Mouse (Mus musculus) lung, postnatal 4 days (tissue): ENCODE data around the gene Igsf9.
A peak's percentile ranks its signal among the peaks of the same experiment; 100 is the strongest.

ENCODE experiments used
- DNase-seq, 2 experiments: peaks; one replicate each; pipeline ENCODE4 v3.0.0; 2021

The Igsf9 gene

GRCm38 (mm10) chr1:172481540-172482280, at the start of gene Igsf9:
Gene Igsf9 (plus strand): TSS chr1:172481788.
- peak; percentile 92 to 95 for DNase-seq

GRCm38 (mm10) chr1:172431836-172432586, 49.6 kb upstream of the Igsf9 start:
- peak; percentile 51 to 71 for DNase-seq

DNA sequence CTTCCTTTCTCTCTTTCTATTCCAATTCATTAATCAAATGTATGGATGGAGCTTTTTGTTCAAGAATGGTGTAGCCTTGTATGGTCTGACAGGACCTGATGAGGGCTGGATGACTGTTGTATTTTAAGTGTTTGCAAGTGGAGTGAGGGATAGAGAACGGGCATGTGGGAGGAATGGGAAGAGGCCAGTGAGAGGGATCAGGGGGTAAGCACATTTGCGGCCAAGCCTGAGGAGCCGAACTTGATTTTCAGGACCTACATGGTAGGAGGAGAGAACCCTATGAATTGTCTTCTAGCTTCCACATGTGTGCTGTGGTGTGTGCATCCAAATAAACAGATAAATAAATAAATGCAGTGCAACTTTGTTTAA, 49.0 kb upstream of the Igsf9 start:
- no peak for DNase-seq

DNA sequence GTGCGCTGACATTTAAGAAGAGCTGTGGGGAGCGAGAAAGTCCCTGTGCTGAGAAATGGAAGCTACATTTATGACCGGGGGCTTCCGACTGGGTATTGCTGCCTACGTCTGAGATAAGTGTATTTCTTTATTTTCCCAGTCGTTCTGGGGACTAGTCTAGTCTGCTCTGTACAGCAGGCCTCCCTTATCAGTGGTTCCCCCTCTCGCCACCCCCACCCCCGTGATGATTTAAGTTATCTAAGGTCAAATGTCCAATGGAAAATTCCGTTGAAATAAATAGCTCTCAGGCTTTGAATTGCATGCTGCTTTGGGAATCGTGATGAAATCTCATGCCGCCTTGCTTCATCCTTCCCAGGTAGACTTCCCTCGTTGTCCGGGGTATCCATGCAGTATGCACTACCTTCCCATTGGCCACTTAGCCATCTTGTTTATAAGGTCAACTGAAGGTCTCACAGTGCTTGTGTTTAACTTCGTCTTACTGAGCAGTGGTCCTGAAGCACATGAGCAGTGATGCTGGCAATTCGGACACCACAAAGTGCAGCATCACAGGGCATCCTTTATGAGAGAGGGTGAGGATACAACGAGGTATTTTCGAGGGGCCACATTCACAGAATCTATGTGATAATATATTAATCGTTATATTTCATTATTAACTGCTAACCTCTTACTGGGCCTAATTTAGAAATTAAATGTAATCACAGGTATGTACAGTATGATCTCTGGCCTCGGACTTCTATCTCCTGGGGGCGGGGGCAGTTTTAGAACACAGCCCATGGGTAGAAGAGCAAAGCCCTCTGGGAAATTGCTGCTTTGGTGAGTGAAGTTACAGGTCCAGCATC, 48.4 kb upstream of the Igsf9 start:
- DNase-seq: no peak

GRCm38 (mm10) chr1:172433851-172434165, 47.8 kb upstream of the Igsf9 start:
- no peak for DNase-seq

- no peak for DNase-seq
Measured at GRCm38 (mm10) chr1:172436785-172437184, 44.8 kb upstream of the Igsf9 start.

- no peak for DNase-seq
Measured at GRCm38 (mm10) chr1:172438621-172439020, 43.0 kb upstream of the Igsf9 start.

GRCm38 (mm10) chr1:172440521-172440920, 41.1 kb upstream of the Igsf9 start:
- DNase-seq: no peak

- no peak for DNase-seq
Measured at GRCm38 (mm10) chr1:172441935-172442445, 39.6 kb upstream of the Igsf9 start.

- no peak for DNase-seq
Measured at GRCm38 (mm10) chr1:172450226-172450625, 31.4 kb upstream of the Igsf9 start.

- no peak for DNase-seq
Measured at GRCm38 (mm10) chr1:172450848-172451470, 30.6 kb upstream of the Igsf9 start.

DNA sequence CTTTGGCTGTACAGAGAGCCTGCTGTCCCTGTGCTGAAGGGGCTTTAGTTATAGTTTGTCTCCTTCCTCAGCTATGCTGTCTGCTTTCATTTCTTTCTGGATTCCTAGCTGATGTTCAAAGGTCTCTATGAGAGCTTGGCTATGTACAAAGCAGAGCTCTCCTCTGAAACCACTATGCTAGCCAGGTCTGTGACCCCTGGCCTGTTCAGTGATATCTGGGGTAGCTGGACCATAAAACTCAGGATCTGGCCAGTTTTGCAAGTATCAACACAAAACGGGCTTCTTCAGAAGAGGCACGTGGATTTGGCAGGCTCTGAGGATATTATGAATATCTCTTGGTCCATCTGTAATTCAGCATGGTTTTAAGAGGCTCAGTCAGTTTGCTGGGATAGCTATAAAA, 28.7 kb upstream of the Igsf9 start:
- DNase-seq: no peak

- DNase-seq: no peak
Measured at GRCm38 (mm10) chr1:172453810-172454209, 27.8 kb upstream of the Igsf9 start.

GRCm38 (mm10) chr1:172455416-172455815, 26.2 kb upstream of the Igsf9 start:
- peak in 1 of 2 experiments; percentile 13 for DNase-seq

GRCm38 (mm10) chr1:172456001-172456677, 25.4 kb upstream of the Igsf9 start:
- peak in 1 of 2 experiments; percentile 41 for DNase-seq

DNA sequence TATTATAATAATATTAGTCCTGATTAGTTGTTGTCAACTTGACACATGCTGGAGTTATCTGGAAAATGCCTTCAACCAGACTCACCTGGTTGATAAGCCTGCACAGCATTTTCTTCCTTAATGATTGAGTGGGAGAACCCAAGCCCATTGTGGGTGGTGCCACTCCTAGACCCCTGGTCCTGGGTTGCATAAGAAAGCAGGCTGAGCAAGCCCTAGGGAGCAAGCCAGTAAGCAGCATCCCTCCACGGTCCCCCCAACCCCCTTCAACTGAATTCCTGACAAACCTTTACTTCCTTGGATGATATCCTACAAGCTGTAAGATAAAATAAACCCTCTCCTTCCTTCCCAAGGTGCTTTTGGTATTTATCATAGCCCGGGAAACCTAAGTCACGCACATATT, 24.4 kb upstream of the Igsf9 start:
- no peak for DNase-seq

DNA sequence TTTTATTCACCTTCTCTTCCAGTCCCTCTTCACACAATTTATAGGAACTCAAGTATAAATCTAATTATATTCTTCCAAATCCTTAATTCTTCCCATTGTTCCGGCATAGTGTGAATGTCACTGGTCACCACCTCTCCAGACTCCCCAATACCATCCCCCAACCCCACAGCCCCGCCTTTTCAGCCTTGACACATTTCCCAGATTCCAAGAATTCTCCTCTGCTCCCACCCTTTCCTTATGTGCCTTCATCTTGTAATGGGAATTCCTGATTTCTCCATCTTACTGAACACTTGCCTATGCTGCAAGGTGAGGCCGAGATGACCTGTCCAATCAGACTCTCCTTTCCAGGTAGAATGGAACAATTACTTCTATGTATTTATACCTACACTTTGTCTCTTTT, 23.5 kb upstream of the Igsf9 start:
- DNase-seq: no peak

DNA sequence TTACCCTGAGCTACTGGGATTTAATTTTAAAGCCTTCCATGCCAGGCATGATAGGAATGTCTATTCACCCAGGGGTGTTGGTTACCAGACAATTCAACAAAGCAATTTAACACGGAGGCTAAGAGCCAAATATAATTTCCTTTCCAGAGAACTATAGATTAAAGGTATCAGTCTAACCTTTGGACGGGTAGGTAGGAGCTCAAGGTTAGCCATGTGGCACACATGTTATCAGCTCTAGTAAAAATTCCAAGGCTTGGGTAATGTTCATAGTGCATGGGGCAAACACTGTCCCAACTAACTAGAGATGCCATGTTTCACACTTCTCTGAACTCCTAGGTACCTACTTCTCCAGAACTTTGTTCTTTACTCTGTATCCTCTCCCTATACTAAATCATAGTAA, 20.0 kb upstream of the Igsf9 start:
- no peak for DNase-seq

- no peak for DNase-seq
Measured at GRCm38 (mm10) chr1:172462534-172462933, 19.1 kb upstream of the Igsf9 start.

DNA sequence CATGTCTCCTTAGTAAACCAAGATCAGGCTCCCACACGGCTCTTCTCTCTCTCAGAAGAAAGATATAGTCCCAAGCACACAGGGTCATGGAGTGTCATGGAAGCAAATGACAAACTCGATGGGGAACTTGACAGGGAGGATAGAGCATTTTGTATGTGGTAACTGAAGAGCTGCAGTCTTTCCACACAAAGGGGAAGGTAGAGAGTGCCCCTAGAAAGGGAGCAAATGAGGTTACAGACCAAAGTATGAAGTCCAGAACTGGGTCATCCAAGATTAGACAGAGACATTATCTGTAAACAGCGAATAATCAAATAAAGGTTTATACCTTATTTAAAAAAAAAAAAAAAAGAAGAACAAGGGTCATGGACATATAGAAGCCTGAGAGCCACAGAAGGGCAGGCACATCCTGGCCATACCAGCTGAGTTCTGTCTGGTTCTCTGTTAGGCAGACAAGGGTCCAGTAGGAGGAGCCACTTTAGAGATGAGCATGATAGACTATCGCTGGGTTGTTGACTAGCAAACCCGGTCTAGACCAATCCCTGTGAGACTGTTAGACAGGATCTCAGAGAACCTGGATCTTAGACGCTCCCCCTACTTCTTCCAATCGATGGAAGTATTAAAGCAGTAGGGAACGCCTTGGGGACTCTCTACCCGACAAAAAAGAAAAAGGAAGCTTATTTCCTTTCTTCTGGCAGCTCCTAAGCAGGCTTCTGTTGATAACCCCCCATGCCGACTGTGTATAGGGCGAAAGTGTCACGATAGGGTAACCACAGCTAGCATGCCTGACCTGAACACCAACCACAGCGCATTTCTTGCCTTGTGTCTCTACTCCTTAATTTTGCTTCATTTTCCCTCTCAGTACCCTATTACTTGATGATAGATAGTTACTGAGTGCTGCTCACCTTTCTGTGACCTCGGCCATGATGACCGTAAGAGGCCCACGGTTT, 17.9 kb upstream of the Igsf9 start:
- DNase-seq: no peak

DNA sequence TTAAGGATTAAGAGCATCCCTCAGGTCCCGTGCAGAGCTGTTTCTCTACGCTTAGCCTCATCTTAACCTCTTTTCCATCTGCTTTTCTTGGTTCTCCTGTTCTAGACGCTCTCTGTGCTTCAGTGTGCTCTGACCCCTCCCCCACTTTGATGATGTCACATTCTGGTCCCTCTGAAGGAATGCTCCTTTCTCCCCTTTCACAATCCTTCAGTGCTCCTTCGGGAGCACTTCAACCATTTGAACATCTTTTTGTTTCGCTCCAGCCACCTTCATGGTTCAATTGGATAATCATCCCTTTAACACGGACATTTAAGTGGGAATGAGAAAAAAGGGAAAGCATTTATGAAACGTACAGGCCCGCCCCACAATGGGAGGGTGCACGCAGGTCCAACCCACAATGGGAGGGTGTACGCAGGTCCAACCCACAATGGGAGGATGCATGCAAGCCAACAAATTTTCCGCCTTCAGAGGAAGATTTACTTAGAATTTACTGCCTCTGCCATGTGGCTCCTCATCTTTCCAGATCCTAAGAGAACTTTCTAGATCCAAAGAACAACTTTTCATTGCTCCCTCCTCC, 13.2 kb upstream of the Igsf9 start:
- DNase-seq: no peak
